Mouse (Mus musculus): ENCODE measurements at regions not wholly inside any gene's neighbourhood (a gene's known extent, or its start where the extent isn't known, plus 50 kb on each side); places are given as distances from the start of the nearest gene placed in this dataset.

GRCm38 (mm10) chr19:56653292-56653691 lies 68.7 kb upstream of the Adrb1 start:
- Histone ChIP-seq H3K27me3 (no peaks in the 10 kb centered on the region), H3K27ac (replicated peaks) (no peak overlapping the region), H3K9me3 (no peaks in the 10 kb centered on the region), H3K9ac (replicated peaks) (no peak overlapping the region), H3K4me2 (replicated peaks) (no peak overlapping the region), H3K4me3 (no peak overlapping the region), H3K36me3 (no peaks in the 10 kb centered on the region), H3K4me1 (peaks cover 14% of the 10 kb centered on the region)
- WGBS = 56% methylated on average over 9 of the region's 9 CpGs
- no peak for ATAC-seq (replicated peaks)

- 89% methylated on average over 9 of the region's 9 CpGs for WGBS
- H3K27me3 ChIP-seq = no peaks in the 10 kb centered on the region
- H3K9me3 ChIP-seq = no peaks in the 10 kb centered on the region
- ATAC-seq (replicated peaks) = no peak
- H3K27ac ChIP-seq (replicated peaks) = no peak overlapping the region
- no peak overlapping the region for H3K9ac ChIP-seq (replicated peaks)
- H3K4me1 ChIP-seq = peaks cover 14% of the 10 kb centered on the region
- H3K4me2 ChIP-seq (replicated peaks) = no peak overlapping the region
- no peak overlapping the region for H3K4me3 ChIP-seq
- H3K36me3 ChIP-seq = no peaks in the 10 kb centered on the region
Measured at GRCm38 (mm10) chr19:56655330-56655729, 66.7 kb upstream of the Adrb1 start.

- Histone ChIP-seq H3K27me3 (no peaks in the 10 kb centered on the region), H3K27ac (replicated peaks) (no peak overlapping the region), H3K9me3 (no peaks in the 10 kb centered on the region), H3K4me3 (no peak overlapping the region), H3K4me1 (no peaks in the 10 kb centered on the region), H3K9ac (replicated peaks) (no peak overlapping the region), H3K36me3 (no peaks in the 10 kb centered on the region), H3K4me2 (replicated peaks) (no peak overlapping the region)
- WGBS = 72% methylated on average over 4 of the region's 4 CpGs
- no peak for ATAC-seq (replicated peaks)
Measured at GRCm38 (mm10) chr19:56660566-56661199, 61.3 kb upstream of the Adrb1 start.

DNA sequence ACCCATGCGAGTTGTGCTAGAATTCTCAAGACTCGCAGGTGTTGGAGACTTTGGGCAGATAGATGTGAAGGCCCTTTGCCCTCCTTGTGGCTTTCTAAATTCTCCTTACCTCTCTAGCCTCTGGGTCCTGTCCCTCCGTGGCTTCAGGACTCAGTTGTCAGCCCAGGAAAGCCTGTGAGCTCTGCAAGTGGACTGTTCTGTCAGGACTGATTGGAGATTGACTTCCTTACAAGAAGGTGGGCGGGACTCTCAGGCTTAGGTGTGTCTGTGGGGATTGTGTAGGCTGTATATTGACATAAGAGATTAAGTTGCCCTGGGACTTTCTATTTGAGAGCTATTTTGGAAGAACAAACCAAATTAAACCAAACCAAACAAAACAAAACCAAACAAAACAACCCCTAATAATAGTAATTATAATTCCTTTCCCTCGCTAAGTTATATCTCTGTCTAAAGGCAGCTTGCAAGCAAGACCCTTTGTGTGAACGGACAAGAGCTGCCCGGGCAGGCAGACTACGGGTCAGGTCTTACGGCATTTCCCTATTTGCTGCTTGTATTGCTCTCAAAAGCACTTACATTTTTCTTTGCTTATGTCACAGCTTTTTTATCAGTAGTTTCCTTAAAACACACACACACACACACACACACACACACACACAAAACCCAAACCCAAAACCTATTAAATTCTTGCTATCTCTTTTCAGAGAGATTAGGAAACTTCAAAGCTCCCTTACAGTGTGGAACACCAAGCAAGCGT lies 58.3 kb upstream of the Adrb1 start:
- H3K9ac ChIP-seq (replicated peaks) = no peak overlapping the region
- ATAC-seq (replicated peaks) = no peak
- H3K9me3 ChIP-seq = no peaks in the 10 kb centered on the region
- no peaks in the 10 kb centered on the region for H3K4me1 ChIP-seq
- no peaks in the 10 kb centered on the region for H3K36me3 ChIP-seq
- H3K4me3 ChIP-seq = no peak overlapping the region
- H3K4me2 ChIP-seq (replicated peaks) = no peak overlapping the region
- WGBS = 58% methylated on average over 10 of the region's 10 CpGs
- H3K27ac ChIP-seq (replicated peaks) = no peak overlapping the region
- no peaks in the 10 kb centered on the region for H3K27me3 ChIP-seq

- no peak overlapping the region for H3K4me2 ChIP-seq (replicated peaks)
- H3K27me3 ChIP-seq = no peaks in the 10 kb centered on the region
- peak; percentile 23; the same call in 1 of the 2 replicates for ATAC-seq (replicated peaks)
- no peaks in the 10 kb centered on the region for H3K9me3 ChIP-seq
- no peaks in the 10 kb centered on the region for H3K4me1 ChIP-seq
- H3K9ac ChIP-seq (replicated peaks) = no peak overlapping the region
- H3K4me3 ChIP-seq = no peak overlapping the region
- WGBS = 73% methylated on average over 10 of the region's 10 CpGs
- H3K27ac ChIP-seq (replicated peaks) = no peak overlapping the region; the same call in 1 of the 2 replicates
- H3K36me3 ChIP-seq = no peaks in the 10 kb centered on the region
Measured at GRCm38 (mm10) chr19:56664307-56664775, 57.7 kb upstream of the Adrb1 start.

- H3K9ac ChIP-seq (replicated peaks) = no peak overlapping the region
- no peaks in the 10 kb centered on the region for H3K27me3 ChIP-seq
- 78% methylated on average over 7 of the region's 7 CpGs for WGBS
- H3K4me3 ChIP-seq = no peak overlapping the region
- H3K4me1 ChIP-seq = no peaks in the 10 kb centered on the region
- H3K27ac ChIP-seq (replicated peaks) = no peak overlapping the region; the same call in 1 of the 2 replicates
- H3K4me2 ChIP-seq (replicated peaks) = no peak overlapping the region
- no peaks in the 10 kb centered on the region for H3K9me3 ChIP-seq
- H3K36me3 ChIP-seq = no peaks in the 10 kb centered on the region
- no peak for ATAC-seq (replicated peaks)
Measured at GRCm38 (mm10) chr19:56664944-56665663, 56.9 kb upstream of the Adrb1 start.

DNA sequence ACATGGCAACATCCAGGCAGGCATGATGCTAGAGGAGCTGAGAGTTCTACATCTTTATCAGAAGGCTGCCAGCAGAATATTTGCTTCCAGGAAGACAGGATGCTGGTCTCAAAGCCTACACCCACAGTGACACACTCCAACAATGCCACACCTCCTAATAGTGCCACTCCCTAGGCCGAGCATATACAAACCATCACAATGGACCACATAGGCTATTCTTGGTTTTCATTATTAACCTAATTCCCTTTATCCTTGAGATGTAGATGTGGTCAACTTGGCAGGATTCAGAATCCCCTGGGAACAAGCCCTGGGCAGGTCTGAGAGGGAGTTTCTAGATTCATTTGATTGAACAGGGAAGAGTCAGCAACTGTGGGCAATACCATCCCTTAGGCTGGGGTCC lies 56.0 kb upstream of the Adrb1 start:
- H3K27ac ChIP-seq (replicated peaks) = no peak overlapping the region
- no peaks in the 10 kb centered on the region for H3K9me3 ChIP-seq
- WGBS = 74% methylated on average over 1 of the region's 1 CpGs

GRCm38 (mm10) chr19:56667903-56668302 lies 54.1 kb upstream of the Adrb1 start:
- no peaks in the 10 kb centered on the region for H3K36me3 ChIP-seq
- no peaks in the 10 kb centered on the region for H3K4me1 ChIP-seq
- H3K27me3 ChIP-seq = no peaks in the 10 kb centered on the region
- H3K4me3 ChIP-seq = no peak overlapping the region
- no peak for ATAC-seq (replicated peaks)
- H3K9me3 ChIP-seq = no peaks in the 10 kb centered on the region
- H3K27ac ChIP-seq (replicated peaks) = no peak overlapping the region
- no peak overlapping the region for H3K9ac ChIP-seq (replicated peaks)
- WGBS = 89% methylated on average over 2 of the region's 2 CpGs
- no peak overlapping the region for H3K4me2 ChIP-seq (replicated peaks)

More for the DNA sequence above, 56.0 kb upstream of the Adrb1 start:
- Histone ChIP-seq H3K36me3 (no peaks in the 10 kb centered on the region), H3K4me3 (no peak overlapping the region), H3K9ac (replicated peaks) (no peak overlapping the region), H3K27me3 (no peaks in the 10 kb centered on the region), H3K4me2 (replicated peaks) (no peak overlapping the region), H3K4me1 (no peaks in the 10 kb centered on the region)
- ATAC-seq (replicated peaks) = no peak

- no peak for ATAC-seq (replicated peaks)
- Histone ChIP-seq H3K36me3 (no peaks in the 10 kb centered on the region), H3K27me3 (no peaks in the 10 kb centered on the region), H3K9ac (replicated peaks) (no peak overlapping the region), H3K4me3 (no peak overlapping the region), H3K9me3 (no peaks in the 10 kb centered on the region), H3K4me1 (no peaks in the 10 kb centered on the region), H3K27ac (replicated peaks) (no peak overlapping the region), H3K4me2 (replicated peaks) (no peak overlapping the region)
- 75% methylated on average over 7 of the region's 7 CpGs for WGBS
Measured at GRCm38 (mm10) chr19:56668991-56669390, 53.0 kb upstream of the Adrb1 start.

DNA sequence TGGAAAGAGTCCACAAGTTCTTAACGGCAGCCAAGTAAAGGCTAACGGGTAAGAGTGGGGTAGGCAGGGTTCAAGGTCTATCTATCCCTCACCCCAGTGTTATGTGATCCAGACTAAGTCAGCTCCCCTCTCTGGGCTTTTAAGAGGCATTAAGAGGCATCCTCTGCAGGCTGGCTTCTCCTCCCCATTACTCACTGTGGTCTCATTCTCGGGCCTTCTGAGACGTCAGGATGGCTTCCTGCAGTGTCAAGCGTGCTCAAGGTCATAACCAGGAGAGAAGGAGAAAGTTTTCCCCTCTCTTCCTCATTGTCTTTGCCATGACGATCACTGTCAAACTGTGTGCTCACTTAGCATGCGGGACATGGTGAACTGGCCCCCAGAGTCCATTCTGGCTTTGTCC lies 52.5 kb upstream of the Adrb1 start:
- WGBS = 74% methylated on average over 7 of the region's 7 CpGs
- ATAC-seq (replicated peaks) = no peak
- Histone ChIP-seq H3K9ac (replicated peaks) (no peak overlapping the region), H3K27me3 (no peaks in the 10 kb centered on the region), H3K27ac (replicated peaks) (no peak overlapping the region), H3K36me3 (no peaks in the 10 kb centered on the region), H3K4me2 (replicated peaks) (no peak overlapping the region), H3K4me3 (no peak overlapping the region), H3K9me3 (no peaks in the 10 kb centered on the region), H3K4me1 (no peaks in the 10 kb centered on the region)

All from forebrain, embryonic 15.5 days (tissue).